Mouse (Mus musculus) liver, adult 2 months (tissue): Measurements from ENCODE around the gene Pfdn4.

Source experiments
- CTCF ChIP-seq: fragments of 200-500 bp; IDR thresholded peaks from 2 replicates; pipeline ENCODE4 v1.5.1; 2011; ENCODE audit warnings: low read depth, low read length, control low read depth
- POLR2A ChIP-seq: fragments of 200-500 bp; IDR thresholded peaks from 2 replicates; pipeline ENCODE4 v1.6.1; 2011; ENCODE audit warnings: low read length, control low read depth; ENCODE audit not compliant: insufficient read depth; ENCODE audit errors: extremely low read depth

DNA sequence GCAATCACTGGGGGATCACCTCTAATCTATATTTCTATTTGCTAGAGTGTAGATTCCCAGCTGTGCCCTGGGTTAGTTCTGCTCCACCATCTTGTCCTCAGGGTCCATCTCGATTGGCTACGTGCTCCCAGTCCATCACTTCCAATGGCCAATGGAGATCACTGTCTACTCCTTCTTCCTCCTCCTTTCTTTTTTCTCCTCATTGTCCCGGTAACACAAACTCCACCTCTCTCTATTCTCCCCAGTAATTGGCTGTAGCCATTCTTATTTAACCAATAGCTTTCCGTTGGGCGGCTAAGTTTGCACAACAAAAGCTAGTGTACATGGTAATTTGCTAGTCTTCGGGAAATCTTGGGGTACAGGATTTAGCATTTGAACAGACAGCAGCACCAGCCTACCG lies 33.5 kb downstream of the Pfdn4 start:
- TF ChIP-seq POLR2A (no peak), CTCF (no peak)
